Mouse (Mus musculus) forebrain, embryonic 11.5 days (tissue): Measurements from ENCODE around the gene Ift88. TPM values are rescaled to one million over a fixed set of nuclear protein-coding genes. Genes with fewer than 3 reads are reported as not detected.

Experiments
- ATAC-seq: fragments of 200-750 bp; cut with Nextera tagmentation; replicated peaks from 2 replicates; pipeline ENCODE4 v1.8.0; 2017; ENCODE audit warnings: moderate TSS enrichment; ENCODE audit not compliant: low FRiP score
- DNase-seq: peaks from one replicate; pipeline ENCODE4 v3.0.0-alpha.2; 2017; ENCODE audit warnings: low spot score
- H3K27ac ChIP-seq: fragments of 300-500 bp; sonication (generic); 2 replicates; pipeline ENCODE4 v1.5.1; 2014; ENCODE audit warnings: low read depth, low read length
- H3K27me3 ChIP-seq: fragments of 300-500 bp; sonication (generic); 2 replicates; pipeline ENCODE4 v1.6.1; 2014; ENCODE audit warnings: mild to moderate bottlenecking, low read length, mixed read lengths; ENCODE audit not compliant: control insufficient read depth, insufficient read depth
- H3K36me3 ChIP-seq: fragments of 300-500 bp; sonication (generic); 2 replicates; pipeline ENCODE4 v1.6.1; 2014; ENCODE audit warnings: mild to moderate bottlenecking, low read length, moderate library complexity, mixed read lengths; ENCODE audit not compliant: control insufficient read depth, insufficient read depth
- H3K4me1 ChIP-seq: fragments of 300-500 bp; sonication (generic); replicated peaks from 2 replicates; pipeline ENCODE4 v1.6.1; 2014; ENCODE audit warnings: low read length, mixed read lengths; ENCODE audit not compliant: control insufficient read depth, insufficient read depth
- H3K4me2 ChIP-seq: fragments of 300-500 bp; sonication (generic); 2 replicates; pipeline ENCODE4 v1.6.1; 2014; ENCODE audit warnings: low read depth, mild to moderate bottlenecking, low read length, moderate library complexity, mixed read lengths; ENCODE audit not compliant: severe bottlenecking
- H3K4me3 ChIP-seq: fragments of 300-500 bp; sonication (generic); 2 replicates; pipeline ENCODE4 v1.5.1; 2014; ENCODE audit warnings: low read depth, low read length
- H3K9ac ChIP-seq: fragments of 300-500 bp; sonication (generic); 2 replicates; pipeline ENCODE4 v1.6.1; 2014; ENCODE audit warnings: low read length
- H3K9me3 ChIP-seq: fragments of 300-500 bp; sonication (generic); 2 replicates; pipeline ENCODE4 v1.6.1; 2016; ENCODE audit warnings: low read length, mixed read lengths; ENCODE audit not compliant: control insufficient read depth
- WGBS: fragments of 180-500 bp; shearing (Covaris S2); extraction: QIAGEN DNeasy Blood & Tissue Kit; methylation state at CpG from one replicate; pipeline ENCODE4 v1.1.7; 2014; 5-methylcytosine and 5-hydroxymethylcytosine counted together
- polyA plus RNA-seq: library from polyadenylated mRNA; unstranded; fragments of >200 nt; fragmentation: Nextera tagmentation; extraction: Ambion mirVana; gene quantifications from 2 replicates; pipeline ENCODE4 v1.2.1, GENCODE M21; 2014

Ift88 gene
- polyA plus RNA-seq, 1 experiment from 2014 or later, result 17.4 TPM

- H3K9me3 ChIP-seq, result no peaks in the 10 kb centered on the region
- 84% methylated on average over 7 of the region's 7 CpGs for WGBS
Observed at GRCm38 (mm10) chr14:57555471-57556070, 131.7 kb downstream of the Ift88 start.

DNA sequence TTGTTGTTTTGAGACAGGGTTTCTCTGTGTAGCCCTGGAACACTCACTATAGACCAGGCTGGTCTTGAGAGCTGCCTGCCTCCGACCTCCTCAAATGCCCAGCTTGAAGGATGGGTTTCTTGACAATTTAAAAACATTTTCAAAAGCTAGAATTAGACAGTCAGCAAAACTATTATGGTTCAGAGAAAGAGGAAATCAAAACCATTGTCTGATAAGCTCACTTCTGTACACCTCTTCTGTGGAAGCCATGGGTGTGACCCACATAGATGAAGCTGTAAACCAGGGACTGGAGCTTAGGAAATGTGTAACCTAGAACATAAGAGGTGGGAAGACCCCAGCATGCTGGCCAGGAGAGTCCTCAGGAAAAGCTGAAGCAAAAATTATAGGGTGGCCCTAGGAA lies 133.1 kb downstream of the Ift88 start:
- WGBS, result 90% methylated on average over 1 of the region's 1 CpGs

More at GRCm38 (mm10) chr14:57555471-57556070, 131.7 kb downstream of the Ift88 start:
- H3K27ac ChIP-seq, result no peak overlapping the region
- no peak overlapping the region for H3K4me3 ChIP-seq
- DNase-seq (peak; percentile 30), ATAC-seq (no peak)
- H3K36me3 ChIP-seq, result no peaks in the 10 kb centered on the region
- no peaks in the 10 kb centered on the region for H3K27me3 ChIP-seq
- H3K4me2 ChIP-seq, result no peak overlapping the region
- H3K9ac ChIP-seq, result no peak overlapping the region
- H3K4me1 ChIP-seq, result no peaks in the 10 kb centered on the region

GRCm38 (mm10) chr14:57565626-57566025 lies 141.8 kb downstream of the Ift88 start:
- DNase-seq (no peak), ATAC-seq (no peak)
- no peak overlapping the region for H3K9ac ChIP-seq
- no peak overlapping the region for H3K4me3 ChIP-seq
- H3K4me1 ChIP-seq, result no peaks in the 10 kb centered on the region; the same call in 1 of the 2 replicates
- WGBS, result 92% methylated on average over 6 of the region's 6 CpGs
- H3K27ac ChIP-seq, result no peak overlapping the region
- no peaks in the 10 kb centered on the region for H3K27me3 ChIP-seq
- H3K4me2 ChIP-seq, result no peak overlapping the region
- H3K36me3 ChIP-seq, result no peaks in the 10 kb centered on the region
- H3K9me3 ChIP-seq, result no peaks in the 10 kb centered on the region

More for the DNA sequence above, 133.1 kb downstream of the Ift88 start:
- DNase-seq, result peak; percentile 8
- no peaks in the 10 kb centered on the region for H3K4me1 ChIP-seq
- H3K27me3 ChIP-seq, result no peaks in the 10 kb centered on the region
- no peak overlapping the region for H3K27ac ChIP-seq
- no peak overlapping the region for H3K4me3 ChIP-seq
- no peak overlapping the region for H3K4me2 ChIP-seq
- no peak overlapping the region for H3K9ac ChIP-seq
- H3K9me3 ChIP-seq, result no peaks in the 10 kb centered on the region
- no peak for ATAC-seq
- H3K36me3 ChIP-seq, result no peaks in the 10 kb centered on the region

Other genes with a start within 250 kb of the Ift88 start
- 7.4 and 8.2 TPM in 2 replicates for gene Cryl1, start 25.5 kb upstream of the Ift88 start, polyA plus RNA-seq
- gene Il17d, start 100.7 kb downstream of the Ift88 start, polyA plus RNA-seq, result 1.1 and 1.3 TPM in 2 replicates
- gene Eef1akmt1, start 147.6 kb downstream of the Ift88 start, polyA plus RNA-seq, result 79.4 and 86.5 TPM in 2 replicates
- 35.6 and 39.1 TPM in 2 replicates for gene Xpo4, start 241.4 kb downstream of the Ift88 start, polyA plus RNA-seq